Mouse (Mus musculus) forebrain, embryonic 11.5 days (tissue): ENCODE measurements around the gene Pnmal1. TPM values are rescaled to one million over a fixed set of nuclear protein-coding genes. Genes with fewer than 3 reads are reported as not detected.
A peak's percentile ranks its signal among the peaks of the same experiment; 100 is the strongest.
"Not testable (repeated sequence)": the region's sequence is repeated elsewhere in the genome, so short reads cannot be mapped to it uniquely, and the experiment has no call there.

Experiments used
- ATAC-seq: fragments of 200-750 bp; cut with Nextera tagmentation; replicated peaks from 2 replicates; pipeline ENCODE4 v1.8.0; 2017; ENCODE audit warnings: moderate TSS enrichment; ENCODE audit not compliant: low FRiP score
- DNase-seq: peaks from one replicate; pipeline ENCODE4 v3.0.0-alpha.2; 2017; ENCODE audit warnings: low spot score
- H3K27ac ChIP-seq: fragments of 300-500 bp; sonication (generic); 2 replicates; pipeline ENCODE4 v1.5.1; 2014; ENCODE audit warnings: low read depth, low read length
- H3K27me3 ChIP-seq: fragments of 300-500 bp; sonication (generic); 2 replicates; pipeline ENCODE4 v1.6.1; 2014; ENCODE audit warnings: mild to moderate bottlenecking, low read length, mixed read lengths; ENCODE audit not compliant: control insufficient read depth, insufficient read depth
- H3K36me3 ChIP-seq: fragments of 300-500 bp; sonication (generic); 2 replicates; pipeline ENCODE4 v1.6.1; 2014; ENCODE audit warnings: mild to moderate bottlenecking, low read length, moderate library complexity, mixed read lengths; ENCODE audit not compliant: control insufficient read depth, insufficient read depth
- H3K4me1 ChIP-seq: fragments of 300-500 bp; sonication (generic); replicated peaks from 2 replicates; pipeline ENCODE4 v1.6.1; 2014; ENCODE audit warnings: low read length, mixed read lengths; ENCODE audit not compliant: control insufficient read depth, insufficient read depth
- H3K4me2 ChIP-seq: fragments of 300-500 bp; sonication (generic); 2 replicates; pipeline ENCODE4 v1.6.1; 2014; ENCODE audit warnings: low read depth, mild to moderate bottlenecking, low read length, moderate library complexity, mixed read lengths; ENCODE audit not compliant: severe bottlenecking
- H3K4me3 ChIP-seq: fragments of 300-500 bp; sonication (generic); 2 replicates; pipeline ENCODE4 v1.5.1; 2014; ENCODE audit warnings: low read depth, low read length
- H3K9ac ChIP-seq: fragments of 300-500 bp; sonication (generic); 2 replicates; pipeline ENCODE4 v1.6.1; 2014; ENCODE audit warnings: low read length
- H3K9me3 ChIP-seq: fragments of 300-500 bp; sonication (generic); 2 replicates; pipeline ENCODE4 v1.6.1; 2016; ENCODE audit warnings: low read length, mixed read lengths; ENCODE audit not compliant: control insufficient read depth
- WGBS: fragments of 180-500 bp; shearing (Covaris S2); extraction: QIAGEN DNeasy Blood & Tissue Kit; methylation state at CpG from one replicate; pipeline ENCODE4 v1.1.7; 2014; 5-methylcytosine and 5-hydroxymethylcytosine counted together
- polyA plus RNA-seq: library from polyadenylated mRNA; unstranded; fragments of >200 nt; fragmentation: Nextera tagmentation; extraction: Ambion mirVana; gene quantifications from 2 replicates; pipeline ENCODE4 v1.2.1, GENCODE M21; 2014

Gene Pnmal1
- polyA plus RNA-seq, 1 experiment from 2014 or later: 20.4 TPM

DNA sequence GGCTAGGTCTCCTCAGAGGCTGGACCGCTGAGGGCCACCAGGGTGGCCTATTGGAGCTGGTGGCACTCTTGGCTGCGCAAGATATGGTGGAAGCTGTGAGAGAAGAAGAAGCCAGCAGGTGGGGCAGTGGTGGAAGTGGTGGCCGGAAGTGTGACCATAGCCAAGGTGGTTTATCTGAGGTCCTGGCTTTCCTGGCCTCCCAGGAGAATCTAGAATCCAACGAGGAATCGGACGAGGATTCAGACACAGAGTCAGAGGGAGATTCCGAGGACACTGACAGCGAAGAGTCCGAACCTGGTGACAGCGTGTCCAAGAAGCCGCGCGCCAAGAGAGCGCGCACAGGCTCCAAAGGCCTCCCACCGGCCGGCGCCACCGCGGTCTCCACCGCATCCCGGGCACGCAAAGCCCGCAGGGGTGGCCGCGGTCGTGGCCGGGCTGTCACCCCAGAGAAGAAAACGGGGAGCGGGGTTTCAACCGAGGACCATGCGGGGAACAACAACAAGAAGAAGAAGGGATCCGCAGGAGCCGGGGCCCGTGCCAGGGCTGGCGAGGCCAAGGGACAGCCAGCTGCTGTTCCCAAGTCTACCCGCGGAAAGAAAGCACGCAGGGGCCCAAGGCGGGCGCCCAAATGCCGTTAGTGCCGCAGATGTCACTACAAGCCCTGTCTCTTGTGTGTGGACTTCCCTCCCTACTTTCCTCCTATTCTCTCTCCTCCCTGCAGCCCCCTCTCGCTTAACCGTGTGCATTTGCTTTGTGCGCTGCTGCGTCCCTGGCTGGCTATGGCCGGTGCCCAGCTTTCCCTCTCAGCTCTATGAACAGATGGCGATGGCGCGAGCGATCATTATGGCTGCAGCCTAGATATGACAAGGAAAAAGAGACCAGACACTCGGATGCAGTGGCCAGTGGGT, 12.8 kb upstream of the Pnmal1 start:
- no peak overlapping the region for H3K27ac ChIP-seq
- peak overlapping the region; percentile 64 for H3K4me2 ChIP-seq
- 1% methylated on average over 53 of the region's 53 CpGs for WGBS
- H3K9ac ChIP-seq: peak overlapping the region; percentile 56
- DNase-seq: no peak
- H3K9me3 ChIP-seq: no peaks in the 10 kb centered on the region
- no peak for ATAC-seq
- H3K4me3 ChIP-seq: peak overlapping the region; percentile 34
- H3K27me3 ChIP-seq: peaks cover 46% of the 10 kb centered on the region
- no peaks in the 10 kb centered on the region for H3K36me3 ChIP-seq
- H3K4me1 ChIP-seq: peaks cover 25% of the 10 kb centered on the region

- Histone ChIP-seq H3K4me3 (peak overlapping the region; percentile 34), H3K9me3 (no peaks in the 10 kb centered on the region), H3K27me3 (peaks cover 46% of the 10 kb centered on the region), H3K9ac (peak overlapping the region; percentile 56), H3K27ac (no peak overlapping the region), H3K4me1 (peaks cover 25% of the 10 kb centered on the region), H3K36me3 (no peaks in the 10 kb centered on the region), H3K4me2 (peak overlapping the region; percentile 64)
- WGBS: 14% methylated on average over 21 of the region's 22 CpGs
- DNase-seq (no peak), ATAC-seq (no peak)
Measured at GRCm38 (mm10) chr7:16947349-16947895, 12.1 kb upstream of the Pnmal1 start.

- H3K4me3 ChIP-seq: peak overlapping the region; percentile 34
- peak overlapping the region; percentile 23; the same call in 1 of the 2 replicates for H3K9ac ChIP-seq
- ATAC-seq: no peak
- peak overlapping the region; percentile 64; the same call in 1 of the 2 replicates for H3K4me2 ChIP-seq
- no peak overlapping the region for H3K27ac ChIP-seq
- no peak for DNase-seq
- no peaks in the 10 kb centered on the region for H3K9me3 ChIP-seq
- H3K4me1 ChIP-seq: peaks cover 23% of the 10 kb centered on the region
- H3K36me3 ChIP-seq: no peaks in the 10 kb centered on the region
- peaks cover 46% of the 10 kb centered on the region for H3K27me3 ChIP-seq
- 9% methylated on average over 4 of the region's 4 CpGs for WGBS
Measured at GRCm38 (mm10) chr7:16947959-16948361, 11.5 kb upstream of the Pnmal1 start.

DNA sequence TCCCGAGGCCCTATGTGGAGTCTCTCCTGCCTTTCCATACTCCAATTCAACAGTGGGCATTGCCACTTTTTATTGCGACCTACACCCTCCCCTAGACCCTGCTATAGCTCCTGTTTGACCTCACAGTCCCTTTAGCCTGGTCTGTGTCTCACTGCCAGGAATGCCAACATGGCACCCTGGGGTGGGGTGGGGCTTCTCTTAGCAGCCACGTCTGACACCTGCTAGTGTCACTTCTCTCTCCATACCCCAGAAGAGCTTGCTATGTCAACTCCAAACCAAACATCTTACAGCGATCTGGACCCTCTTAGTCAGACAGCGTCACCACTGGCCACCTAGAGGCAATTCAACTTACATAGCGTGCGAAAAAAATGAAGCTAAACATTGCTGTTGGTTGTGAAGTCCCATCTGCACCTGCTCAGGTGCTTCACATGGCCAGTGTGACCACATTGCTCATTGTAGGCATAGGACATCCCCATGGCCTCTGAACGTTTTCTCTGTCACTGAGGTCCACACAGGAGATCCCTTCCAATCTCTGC, 10.5 kb upstream of the Pnmal1 start:
- DNase-seq (no peak), ATAC-seq (no peak)
- 57% methylated on average over 8 of the region's 8 CpGs for WGBS
- no peak overlapping the region for H3K27ac ChIP-seq
- H3K4me2 ChIP-seq: no peak overlapping the region
- no peaks in the 10 kb centered on the region for H3K36me3 ChIP-seq
- H3K9me3 ChIP-seq: no peaks in the 10 kb centered on the region
- peaks cover 46% of the 10 kb centered on the region for H3K27me3 ChIP-seq
- no peak overlapping the region for H3K4me3 ChIP-seq
- no peak overlapping the region; the same call in 1 of the 2 replicates for H3K9ac ChIP-seq
- peaks cover 21% of the 10 kb centered on the region for H3K4me1 ChIP-seq

GRCm38 (mm10) chr7:16949908-16950841, 9.3 kb upstream of the Pnmal1 start:
- no peaks in the 10 kb centered on the region for H3K9me3 ChIP-seq
- peak overlapping the region; percentile 49 for H3K9ac ChIP-seq
- peak overlapping the region; percentile 26 for H3K4me3 ChIP-seq
- H3K27me3 ChIP-seq: peaks cover 44% of the 10 kb centered on the region
- DNase-seq (peak; percentile 92), ATAC-seq (peak; percentile 63)
- H3K27ac ChIP-seq: no peak overlapping the region
- 12% methylated on average over 29 of the region's 29 CpGs for WGBS
- no peaks in the 10 kb centered on the region for H3K36me3 ChIP-seq
- peaks cover 19% of the 10 kb centered on the region for H3K4me1 ChIP-seq
- H3K4me2 ChIP-seq: peak overlapping the region; percentile 54

DNA sequence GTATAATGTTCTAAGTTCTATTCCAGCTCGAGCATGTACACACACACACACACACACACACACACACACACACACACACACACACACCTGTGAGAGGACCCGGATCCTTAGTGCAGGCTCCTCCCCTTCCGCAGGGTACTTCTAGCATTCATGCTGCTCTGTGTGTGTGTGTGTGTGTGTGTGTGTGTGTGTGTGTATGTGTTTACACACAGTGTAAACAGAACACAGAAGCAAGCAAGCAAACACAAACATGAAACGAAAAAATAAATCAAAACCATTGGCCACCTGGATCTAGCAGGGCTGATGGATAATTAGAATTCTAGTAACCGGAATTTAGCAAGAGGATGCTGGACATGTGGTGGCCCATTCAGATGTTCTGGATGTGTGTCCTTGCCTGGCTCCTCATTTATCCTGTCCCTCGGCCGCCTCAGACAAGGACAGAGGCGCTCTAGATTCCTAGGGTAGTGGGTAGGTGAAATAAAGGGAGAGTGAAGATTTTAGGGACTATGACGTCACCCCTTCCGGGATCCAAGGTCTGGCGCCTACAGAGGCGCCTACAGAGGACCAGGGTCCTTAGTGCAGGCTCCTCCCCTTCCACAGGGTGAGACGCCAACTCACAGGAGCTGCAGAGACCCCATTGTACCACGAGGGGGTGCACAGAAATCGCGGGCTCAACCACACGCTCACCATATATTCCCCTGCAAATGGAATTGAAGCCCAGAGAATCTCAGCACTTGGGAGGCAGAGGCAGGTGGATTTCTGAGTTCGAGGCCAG, 8.4 kb upstream of the Pnmal1 start:
- H3K27me3 ChIP-seq: peaks cover 35% of the 10 kb centered on the region
- WGBS: 29% methylated on average over 18 of the region's 18 CpGs
- no peaks in the 10 kb centered on the region for H3K9me3 ChIP-seq
- H3K4me3 ChIP-seq: no peak overlapping the region
- no peak overlapping the region for H3K27ac ChIP-seq
- peaks cover 19% of the 10 kb centered on the region for H3K4me1 ChIP-seq
- H3K9ac ChIP-seq: no peak overlapping the region
- peak; percentile 81 for ATAC-seq
- H3K4me2 ChIP-seq: no peak overlapping the region
- H3K36me3 ChIP-seq: no peaks in the 10 kb centered on the region
- DNase-seq: peak; percentile 92

- H3K4me1 ChIP-seq, DNase-seq, H3K36me3 ChIP-seq, H3K9ac ChIP-seq, H3K4me3 ChIP-seq, H3K27ac ChIP-seq, H3K4me2 ChIP-seq, H3K27me3 ChIP-seq, H3K9me3 ChIP-seq, ATAC-seq: not testable (repeated sequence)
- WGBS: 64% methylated on average over 2 of the region's 2 CpGs
Measured at GRCm38 (mm10) chr7:16953776-16954175, 5.7 kb upstream of the Pnmal1 start.
